Mouse (Mus musculus) limb, embryonic 12.5 days (tissue): ENCODE measurements around the gene Acat1. TPM values are rescaled to one million over a fixed set of nuclear protein-coding genes. Genes with fewer than 3 reads are reported as not detected.
A peak's percentile ranks its signal among the peaks of the same experiment; 100 is the strongest.

Source experiments
- ATAC-seq: fragments of 200-750 bp; cut with Nextera tagmentation; 2 replicates; pipeline ENCODE4 v1.8.0; 2017; ENCODE audit warnings: low read depth, moderate TSS enrichment; ENCODE audit not compliant: insufficient number of reproducible peaks, insufficient read depth, low FRiP score, low TSS enrichment
- H3K27ac ChIP-seq: fragments of 300-500 bp; sonication (generic); 2 replicates; pipeline ENCODE4 v1.5.1; 2016; ENCODE audit warnings: mild to moderate bottlenecking, moderate library complexity
- H3K27me3 ChIP-seq: fragments of 300-500 bp; sonication (generic); 2 replicates; pipeline ENCODE4 v1.6.1; 2016; ENCODE audit warnings: mild to moderate bottlenecking, moderate library complexity
- H3K36me3 ChIP-seq: fragments of 300-500 bp; sonication (generic); 2 replicates; pipeline ENCODE4 v1.6.1; 2016; ENCODE audit warnings: mild to moderate bottlenecking, moderate library complexity
- H3K4me1 ChIP-seq: fragments of 300-500 bp; sonication (generic); replicated peaks from 2 replicates; pipeline ENCODE4 v1.6.1; 2016
- H3K4me2 ChIP-seq: fragments of 300-500 bp; sonication (generic); 2 replicates; pipeline ENCODE4 v1.6.1; 2016; ENCODE audit warnings: mild to moderate bottlenecking, moderate library complexity
- H3K4me3 ChIP-seq: fragments of 300-500 bp; sonication (generic); replicated peaks from 2 replicates; pipeline ENCODE4 v1.5.1; 2016; ENCODE audit warnings: mild to moderate bottlenecking
- H3K9ac ChIP-seq: fragments of 300-500 bp; sonication (generic); replicated peaks from 2 replicates; pipeline ENCODE4 v1.6.1; 2016; ENCODE audit warnings: mild to moderate bottlenecking, moderate library complexity
- H3K9me3 ChIP-seq: fragments of 300-500 bp; sonication (generic); 2 replicates; pipeline ENCODE4 v1.6.1; 2016; ENCODE audit warnings: mild to moderate bottlenecking, moderate library complexity
- WGBS: fragments of 180-500 bp; shearing (Covaris S2); methylation state at CpG from one replicate; pipeline ENCODE4 v1.1.7; 2016; 5-methylcytosine and 5-hydroxymethylcytosine counted together
- polyA plus RNA-seq: library from polyadenylated mRNA; unstranded; fragments of >200 nt; fragmentation: Nextera tagmentation; extraction: Ambion mirVana; gene quantifications from 2 replicates; pipeline ENCODE4 v1.2.1, GENCODE M21; 2016

Gene Acat1
- polyA plus RNA-seq, 1 experiment from 2014 or later: 68.5 TPM

GRCm38 (mm10) chr9:53598631-53599030, 11.6 kb downstream of the Acat1 start:
- Histone ChIP-seq H3K4me2 (no peak overlapping the region), H3K4me3 (no peak overlapping the region), H3K36me3 (peaks cover 19% of the 10 kb centered on the region), H3K4me1 (no peaks in the 10 kb centered on the region), H3K9me3 (no peaks in the 10 kb centered on the region), H3K27me3 (no peaks in the 10 kb centered on the region), H3K27ac (no peak overlapping the region), H3K9ac (no peak overlapping the region)
- 77% methylated on average over 6 of the region's 6 CpGs for WGBS
- no peak for ATAC-seq

- Histone ChIP-seq H3K4me2 (no peak overlapping the region), H3K27ac (no peak overlapping the region), H3K9me3 (no peaks in the 10 kb centered on the region), H3K27me3 (no peaks in the 10 kb centered on the region), H3K4me3 (no peak overlapping the region), H3K9ac (no peak overlapping the region), H3K4me1 (no peaks in the 10 kb centered on the region), H3K36me3 (peaks cover 28% of the 10 kb centered on the region)
- no peak for ATAC-seq
- 92% methylated on average over 4 of the region's 4 CpGs for WGBS
Measured at GRCm38 (mm10) chr9:53596971-53597600, 13.1 kb downstream of the Acat1 start.

GRCm38 (mm10) chr9:53594764-53595163, 15.4 kb downstream of the Acat1 start:
- Histone ChIP-seq H3K4me3 (no peak overlapping the region), H3K36me3 (peaks cover 31% of the 10 kb centered on the region), H3K9ac (no peak overlapping the region), H3K27me3 (no peaks in the 10 kb centered on the region), H3K9me3 (no peaks in the 10 kb centered on the region), H3K4me2 (no peak overlapping the region), H3K4me1 (no peaks in the 10 kb centered on the region), H3K27ac (no peak overlapping the region)
- WGBS: 13% methylated on average over 3 of the region's 3 CpGs
- ATAC-seq: no peak

GRCm38 (mm10) chr9:53581870-53582269, 28.3 kb downstream of the Acat1 start:
- no peak overlapping the region for H3K4me3 ChIP-seq
- peaks cover 75% of the 10 kb centered on the region for H3K36me3 ChIP-seq
- H3K9me3 ChIP-seq: no peaks in the 10 kb centered on the region
- no peaks in the 10 kb centered on the region for H3K4me1 ChIP-seq
- H3K27me3 ChIP-seq: no peaks in the 10 kb centered on the region
- H3K27ac ChIP-seq: no peak overlapping the region
- WGBS: 86% methylated on average over 4 of the region's 4 CpGs
- H3K4me2 ChIP-seq: no peak overlapping the region
- no peak overlapping the region for H3K9ac ChIP-seq
- no peak for ATAC-seq

GRCm38 (mm10) chr9:53575721-53576120, 34.5 kb downstream of the Acat1 start:
- Histone ChIP-seq H3K9ac (no peak overlapping the region), H3K4me1 (no peaks in the 10 kb centered on the region), H3K4me3 (no peak overlapping the region), H3K4me2 (no peak overlapping the region), H3K9me3 (no peaks in the 10 kb centered on the region), H3K36me3 (peaks cover 61% of the 10 kb centered on the region), H3K27me3 (no peaks in the 10 kb centered on the region), H3K27ac (no peak overlapping the region)
- no peak for ATAC-seq
- WGBS: 90% methylated on average over 5 of the region's 5 CpGs

GRCm38 (mm10) chr9:53572516-53573307, 37.5 kb downstream of the Acat1 start:
- ATAC-seq: no peak
- Histone ChIP-seq H3K4me3 (no peak overlapping the region), H3K4me1 (no peaks in the 10 kb centered on the region), H3K9ac (no peak overlapping the region), H3K9me3 (no peaks in the 10 kb centered on the region), H3K36me3 (peaks cover 63% of the 10 kb centered on the region), H3K4me2 (no peak overlapping the region), H3K27me3 (no peaks in the 10 kb centered on the region), H3K27ac (no peak overlapping the region)
- 93% methylated on average over 7 of the region's 7 CpGs for WGBS

- Histone ChIP-seq H3K27me3 (no peaks in the 10 kb centered on the region), H3K27ac (no peak overlapping the region), H3K4me1 (no peaks in the 10 kb centered on the region), H3K36me3 (peaks cover 72% of the 10 kb centered on the region), H3K4me3 (no peak overlapping the region), H3K9ac (no peak overlapping the region), H3K9me3 (no peaks in the 10 kb centered on the region), H3K4me2 (no peak overlapping the region)
- ATAC-seq: no peak
- 61% methylated on average over 6 of the region's 6 CpGs for WGBS
Measured at GRCm38 (mm10) chr9:53570662-53571061, 39.5 kb downstream of the Acat1 start.

- peak overlapping the region; percentile 89 for H3K9ac ChIP-seq
- ATAC-seq: no peak; the same call in 1 of the 2 replicates
- H3K27me3 ChIP-seq: no peaks in the 10 kb centered on the region
- under 1% methylated on average over 32 of the region's 34 CpGs for WGBS
- H3K4me2 ChIP-seq: peak overlapping the region; percentile 71
- H3K9me3 ChIP-seq: no peaks in the 10 kb centered on the region
- peaks cover 7% of the 10 kb centered on the region; the same call in 1 of the 2 replicates for H3K36me3 ChIP-seq
- H3K4me1 ChIP-seq: peaks cover 20% of the 10 kb centered on the region
- H3K27ac ChIP-seq: peak overlapping the region; percentile 93
- peak overlapping the region; percentile 91 for H3K4me3 ChIP-seq
Measured at GRCm38 (mm10) chr9:53537336-53537965, 72.7 kb downstream of the Acat1 start.

GRCm38 (mm10) chr9:53536558-53537320, 73.4 kb downstream of the Acat1 start, which contains the start of the genes Atm and Npat:
TSS of gene Atm (minus strand) at chr9:53536740.
TSS of gene Npat (plus strand) at chr9:53537047.
- Histone ChIP-seq H3K4me1 (peaks cover 20% of the 10 kb centered on the region), H3K27me3 (no peaks in the 10 kb centered on the region), H3K9ac (peak within 1 kb of the TSS; percentile 89), H3K27ac (peak within 1 kb of the TSS; percentile 93), H3K4me2 (peak within 1 kb of the TSS; percentile 71), H3K4me3 (peak within 1 kb of the TSS; percentile 91), H3K9me3 (no peaks in the 10 kb centered on the region), H3K36me3 (peaks cover 10% of the 10 kb centered on the region)
- under 1% methylated on average over 69 of the region's 69 CpGs for WGBS
- ATAC-seq: peak; percentile 99

GRCm38 (mm10) chr9:53535416-53536320, 74.5 kb downstream of the Acat1 start:
- peak overlapping the region; percentile 78; the same call in 1 of the 2 replicates for H3K27ac ChIP-seq
- ATAC-seq: no peak
- H3K4me1 ChIP-seq: peaks cover 20% of the 10 kb centered on the region
- H3K36me3 ChIP-seq: peaks cover 17% of the 10 kb centered on the region
- H3K9me3 ChIP-seq: no peaks in the 10 kb centered on the region
- WGBS: 20% methylated on average over 17 of the region's 17 CpGs
- peak overlapping the region; percentile 91 for H3K4me3 ChIP-seq
- peak overlapping the region; percentile 71 for H3K4me2 ChIP-seq
- H3K27me3 ChIP-seq: no peaks in the 10 kb centered on the region
- peak overlapping the region; percentile 60 for H3K9ac ChIP-seq
